28 mouse cellular contexts compared by ENCODE assay signal in the genomic region with DNA sequence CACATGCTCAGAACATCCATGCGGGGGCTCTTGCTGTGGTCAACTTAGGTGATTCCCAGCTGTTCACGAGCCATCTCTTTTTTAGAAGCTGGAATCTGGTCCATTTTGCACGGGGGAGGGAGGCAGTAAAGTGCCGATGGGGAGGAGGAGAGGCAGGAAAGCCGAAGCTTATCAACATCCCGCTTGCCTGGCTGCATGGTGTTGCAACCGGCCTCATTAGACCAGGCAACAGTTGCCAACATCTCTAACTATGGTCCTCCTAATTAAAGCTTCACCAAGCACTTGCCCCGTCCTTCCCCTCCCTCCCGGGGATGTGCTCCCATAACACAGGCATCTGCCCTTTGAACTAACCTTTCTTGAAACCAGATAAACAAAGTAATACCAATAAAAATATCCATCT. TPM values are rescaled to one million over a fixed set of nuclear protein-coding genes. Genes with fewer than 3 reads are reported as not detected.
DNase-seq lines count a peak whose midpoint lies in the region; ATAC-seq and TF ChIP-seq lines count a peak whose summit lies in the region.
"Had no signal": no experiment of that assay in that cellular context is flagged by ENCODE, and none has a peak within 500 bp of the region (broad histone marks: within the 10 kb centered on the region; RNA-seq: fewer than 3 reads in every experiment).

No protein-coding gene starts in this region.

- TF ChIP-seq CTCF in liver, postnatal 0 days (IDR thresholded peaks at IDR 0.05; ENCODE audit: low read depth), result no peak
- TF ChIP-seq CTCF in brain, embryonic 14.5 days (IDR thresholded peaks at IDR 0.05; ENCODE audit: borderline replicate concordance, extremely low read depth, insufficient read depth, insufficient read length), result no peak

- WGBS in liver, postnatal 0 days (ENCODE audit: insufficient replicate concordance), result 58% methylated on average over 9 of the region's 9 CpGs

- H3K4me2 ChIP-seq in liver, postnatal 0 days (ENCODE audit: low read depth, low read length), result no peak overlapping the region
- H3K4me2 ChIP-seq: embryonic facial prominence, embryonic 12.5 days; hindbrain, embryonic 15.5 days; liver, embryonic 11.5 days; midbrain, embryonic 12.5 days; neural tube, embryonic 13.5 days; stomach, embryonic 15.5 days had no signal

- H3K9me3 ChIP-seq in liver, postnatal 0 days (ENCODE audit: low read length), result no peaks in the 10 kb centered on the region
- H3K9me3 ChIP-seq: embryonic facial prominence, embryonic 12.5 days; G1E; hindbrain, embryonic 10.5 days; hindbrain, embryonic 15.5 days; megakaryocyte, embryonic 14.5 days; midbrain, embryonic 12.5 days; neural tube, embryonic 13.5 days; stomach, embryonic 15.5 days had no signal

- no peaks in the 10 kb centered on the region for H3K36me3 ChIP-seq in liver, postnatal 0 days (replicated peaks; ENCODE audit: insufficient read depth, low read length)
- H3K36me3 ChIP-seq: embryonic facial prominence, embryonic 12.5 days; G1E; hindbrain, embryonic 10.5 days; hindbrain, embryonic 15.5 days; midbrain, embryonic 12.5 days; neural tube, embryonic 13.5 days; stomach, embryonic 15.5 days had no signal

- H3K4me1 ChIP-seq in liver, postnatal 0 days (ENCODE audit: insufficient read depth), result no peaks in the 10 kb centered on the region
- H3K4me1 ChIP-seq: embryonic facial prominence, embryonic 12.5 days; hindbrain, embryonic 10.5 days; megakaryocyte, embryonic 14.5 days; midbrain, embryonic 12.5 days; neural tube, embryonic 13.5 days; stomach, embryonic 15.5 days had no signal

- ATAC-seq in liver, postnatal 0 days, result no peak
- ATAC-seq: forebrain, embryonic 14.5 days; inflammation-experienced regulatory T-cells, adult 6 months; lung, postnatal 0 days; Patski had no signal

- TF ChIP-seq EP300 in liver, postnatal 0 days (IDR thresholded peaks at IDR 0.05; ENCODE audit: low read depth), result no peak

- no peak overlapping the region for H3K27ac ChIP-seq in liver, postnatal 0 days (ENCODE audit: low read depth)
- H3K27ac ChIP-seq: embryonic facial prominence, embryonic 12.5 days; hindbrain, embryonic 10.5 days; hindbrain, embryonic 15.5 days; midbrain, embryonic 12.5 days; neural tube, embryonic 13.5 days; stomach, embryonic 15.5 days had no signal

- H3K27me3 ChIP-seq in liver, postnatal 0 days (ENCODE audit: insufficient read depth, low read length), result no peaks in the 10 kb centered on the region
- H3K27me3 ChIP-seq: embryonic facial prominence, embryonic 12.5 days; hindbrain, embryonic 15.5 days; neural tube, embryonic 13.5 days; stomach, embryonic 15.5 days had no signal

- TF ChIP-seq POLR2A in brain, embryonic 14.5 days (IDR thresholded peaks at IDR 0.05; ENCODE audit: borderline replicate concordance, extremely low read depth, insufficient read depth, insufficient read length, poor library complexity, severe bottlenecking), result no peak

- DNase-seq in heart, adult 18-20 months, result peak; percentile 13
- no peak for DNase-seq in heart, postnatal 10 days
- peak; percentile 3 for DNase-seq in liver
- DNase-seq in liver, postnatal 0 days, result no peak
- peak; percentile 12 for DNase-seq in brain, embryonic 14.5 days (ENCODE audit: low read depth)
- peak; percentile 7 for DNase-seq in ovary, postnatal 36 days (ENCODE audit: low spot score)
- DNase-seq in right cerebral cortex, postnatal 14 days, result no peak
- DNase-seq: adrenal gland, postnatal 14 days; cerebellum, adult 11-12 months; cerebellum, adult 9-11 months; embryo, embryonic 11 days; gastrocnemius, postnatal 36 days; kidney, adult 11 months; kidney, postnatal 25 days; lung, adult 18-20 months had no signal

- intact Hi-C loops in heart, postnatal 10 days (cut with DNase I), result no loop called here

- no peak overlapping the region for H3K9ac ChIP-seq in liver, postnatal 0 days (replicated peaks)
- H3K9ac ChIP-seq: embryonic facial prominence, embryonic 12.5 days; hindbrain, embryonic 15.5 days; midbrain, embryonic 12.5 days; neural tube, embryonic 13.5 days; stomach, embryonic 15.5 days had no signal

- H3K4me3 ChIP-seq in liver, postnatal 0 days (ENCODE audit: low read depth, low read length), result no peak overlapping the region
- H3K4me3 ChIP-seq: embryonic facial prominence, embryonic 12.5 days; hindbrain, embryonic 10.5 days; hindbrain, embryonic 15.5 days; megakaryocyte, embryonic 14.5 days; midbrain, embryonic 12.5 days; neural tube, embryonic 13.5 days; stomach, embryonic 15.5 days had no signal

RNA-seq across cellular contexts. Expression of gene Cox10, which starts 48.7 kb away (rescaled TPM):
- total RNA-seq in heart, adult 18-20 months (2021), result 10 to 100 TPM; 70.1 to 74.3 TPM
- total RNA-seq in heart, postnatal 10 days (2021), result 10 to 100 TPM; 71.2 to 72.1 TPM
- polyA plus RNA-seq in liver, postnatal 0 days (2015; fragmentation: Nextera tagmentation; extraction: Ambion mirVana), result 11.0 and 13.1 TPM in 2 replicates
- polyA plus RNA-seq in brain, embryonic 14.5 days (2012; rRNA removed), result 13.5 and 16.8 TPM in 2 replicates

Comparison
In these comparisons a context has a peak if more than half of its experiments do, and no peak if none do; other contexts are left out.
1. DNase-seq: peak in heart, adult 18-20 months (2 of 2), liver (single experiment), brain, embryonic 14.5 days (single experiment) and ovary, postnatal 36 days (single experiment); none in heart, postnatal 10 days (0 of 2), liver, postnatal 0 days (single experiment) and right cerebral cortex, postnatal 14 days (single experiment).